In the genomic region with DNA sequence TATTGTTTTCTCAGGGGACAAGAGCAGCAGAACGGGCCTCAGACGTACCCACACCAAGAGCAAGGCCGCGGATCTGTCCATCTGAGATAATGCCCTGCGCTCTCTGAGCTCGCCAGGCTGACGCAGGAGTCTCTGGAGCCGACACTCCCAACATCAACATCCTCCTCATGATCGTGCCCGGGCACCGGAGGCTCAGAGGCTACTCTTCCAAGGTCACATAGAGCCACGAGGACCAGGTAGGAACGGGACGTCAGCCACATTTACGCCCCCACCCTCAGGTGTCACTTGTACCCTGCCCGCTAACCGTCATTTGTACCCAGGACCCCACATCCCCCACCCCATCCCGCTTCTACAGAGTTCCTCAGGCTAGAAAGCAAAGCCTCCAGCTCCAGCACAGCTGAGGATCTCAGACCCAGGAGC, we compare ENCODE assay signal across 7 mouse cellular contexts. TPM values are rescaled to one million over a fixed set of nuclear protein-coding genes. Genes with fewer than 3 reads are reported as not detected.
DNase-seq lines count a peak whose midpoint lies in the region; ATAC-seq and TF ChIP-seq lines count a peak whose summit lies in the region.

No protein-coding gene starts in this region.

- no peak for TF ChIP-seq CTCF in cortical plate, adult 2 months (IDR thresholded peaks at IDR 0.05; ENCODE audit: extremely low read depth, insufficient read depth, low read length)

- H3K9me3 ChIP-seq in hindbrain, embryonic 11.5 days (ENCODE audit: control insufficient read depth, low read length), result no peaks in the 10 kb centered on the region
- H3K9me3 ChIP-seq in liver, embryonic 16.5 days (replicated peaks; ENCODE audit: control insufficient read depth, low read length), result no peaks in the 10 kb centered on the region
- H3K9me3 ChIP-seq in neural tube, embryonic 12.5 days, result no peaks in the 10 kb centered on the region

- DNase-seq in right cerebral cortex, adult 18-20 months, result peak; percentile 32
- no peak for DNase-seq in right cerebral cortex, postnatal 10 days (ENCODE audit: low spot score in 2 of 2)
- no peak for DNase-seq in hindbrain, embryonic 11.5 days (ENCODE audit: low spot score)
- no peak for DNase-seq in cerebellum, postnatal 10 days

- H3K4me3 ChIP-seq in cortical plate, adult 2 months (ENCODE audit: insufficient read depth, low read length), result peak overlapping the region; percentile 75
- H3K4me3 ChIP-seq in hindbrain, embryonic 11.5 days (ENCODE audit: low read depth, low read length), result peak overlapping the region; percentile 78
- H3K4me3 ChIP-seq in liver, embryonic 16.5 days (ENCODE audit: low read depth, low read length), result peak overlapping the region; percentile 92
- peak overlapping the region; percentile 59 for H3K4me3 ChIP-seq in neural tube, embryonic 12.5 days

- no peak overlapping the region for H3K27ac ChIP-seq in cortical plate, adult 2 months (ENCODE audit: insufficient read depth, low read length)
- H3K27ac ChIP-seq in hindbrain, embryonic 11.5 days (ENCODE audit: low read depth, low read length), result peak overlapping the region; percentile 81
- H3K27ac ChIP-seq in liver, embryonic 16.5 days (ENCODE audit: low read length), result peak overlapping the region; percentile 97
- H3K27ac ChIP-seq in neural tube, embryonic 12.5 days, result 0 out of 2 replicates have a peak overlapping the region, but pooled peaks have one; percentile 22

- ATAC-seq in hindbrain, embryonic 11.5 days (ENCODE audit: low FRiP score), result peak; percentile 71; the same call in 1 of the 2 replicates
- ATAC-seq in liver, embryonic 16.5 days (ENCODE audit: low read depth), result peak; percentile 85
- peak; percentile 72 for ATAC-seq in neural tube, embryonic 12.5 days (ENCODE audit: low FRiP score, low read depth)

- peak overlapping the region; percentile 79 for H3K9ac ChIP-seq in hindbrain, embryonic 11.5 days (ENCODE audit: low read depth, low read length)
- peak overlapping the region; percentile 93 for H3K9ac ChIP-seq in liver, embryonic 16.5 days (ENCODE audit: low read depth, low read length)
- peak overlapping the region; percentile 74 for H3K9ac ChIP-seq in neural tube, embryonic 12.5 days

- peak overlapping the region; percentile 88 for H3K4me2 ChIP-seq in hindbrain, embryonic 11.5 days (replicated peaks; ENCODE audit: low read depth, low read length)
- H3K4me2 ChIP-seq in liver, embryonic 16.5 days (ENCODE audit: low read depth, low read length), result peak overlapping the region; percentile 85
- peak overlapping the region; percentile 77 for H3K4me2 ChIP-seq in neural tube, embryonic 12.5 days (replicated peaks)

- no peak for TF ChIP-seq POLR2A in cortical plate, adult 2 months (IDR thresholded peaks at IDR 0.05; ENCODE audit: extremely low read depth, insufficient read depth, low read length)

- no peaks in the 10 kb centered on the region for H3K27me3 ChIP-seq in hindbrain, embryonic 11.5 days (ENCODE audit: control insufficient read depth, insufficient read depth, low read length)
- no peaks in the 10 kb centered on the region for H3K27me3 ChIP-seq in liver, embryonic 16.5 days (ENCODE audit: control insufficient read depth, insufficient read depth, low read depth, low read length)
- no peaks in the 10 kb centered on the region for H3K27me3 ChIP-seq in neural tube, embryonic 12.5 days (replicated peaks)

- H3K36me3 ChIP-seq in hindbrain, embryonic 11.5 days (ENCODE audit: control insufficient read depth, insufficient read depth, low read length), result no peaks in the 10 kb centered on the region
- H3K36me3 ChIP-seq in liver, embryonic 16.5 days (ENCODE audit: control insufficient read depth, insufficient read depth), result peaks cover 8% of the 10 kb centered on the region; the same call in 1 of the 2 replicates
- 0 out of 2 replicates have a peak, but pooled peaks cover 5% of the 10 kb centered on the region for H3K36me3 ChIP-seq in neural tube, embryonic 12.5 days

- under 1% methylated on average over 18 of the region's 18 CpGs for whole genome bisulfite sequencing in hindbrain, embryonic 11.5 days
- WGBS in liver, embryonic 16.5 days (ENCODE audit: insufficient replicate concordance), result under 1% methylated on average over 18 of the region's 18 CpGs
- under 1% methylated on average over 18 of the region's 18 CpGs for WGBS in neural tube, embryonic 12.5 days

- peaks cover 4% of the 10 kb centered on the region for H3K4me1 ChIP-seq in cortical plate, adult 2 months (ENCODE audit: control insufficient read depth, insufficient read depth, low read length)
- no peaks in the 10 kb centered on the region for H3K4me1 ChIP-seq in hindbrain, embryonic 11.5 days (replicated peaks; ENCODE audit: control insufficient read depth, insufficient read depth, low read length)
- H3K4me1 ChIP-seq in liver, embryonic 16.5 days (ENCODE audit: control insufficient read depth, low read depth, low read length), result peaks cover 49% of the 10 kb centered on the region
- H3K4me1 ChIP-seq in neural tube, embryonic 12.5 days, result peaks cover 37% of the 10 kb centered on the region

RNA-seq across cellular contexts. Expression of a gene that starts 0.4 kb away (rescaled TPM):
- polyA plus RNA-seq in cortical plate, adult 2 months (2012; rRNA removed), result 110 and 130 TPM in 2 replicates
- polyA plus RNA-seq in hindbrain, embryonic 11.5 days (2014; fragmentation: Nextera tagmentation; extraction: Ambion mirVana), result 122 and 123 TPM in 2 replicates
- polyA plus RNA-seq in liver, embryonic 16.5 days (2015; fragmentation: Nextera tagmentation; extraction: Ambion mirVana), result 129 and 133 TPM in 2 replicates
- 98.8 and 104 TPM in 2 replicates for polyA plus RNA-seq in neural tube, embryonic 12.5 days (2016; fragmentation: Nextera tagmentation; extraction: Ambion mirVana)

RNA-seq across cellular contexts. Expression of a gene that starts 20.4 kb away (rescaled TPM):
- 82.1 and 87.2 TPM in 2 replicates for polyA plus RNA-seq in cortical plate, adult 2 months (2012; rRNA removed)
- 8.8 and 9.0 TPM in 2 replicates for polyA plus RNA-seq in hindbrain, embryonic 11.5 days (2014; fragmentation: Nextera tagmentation; extraction: Ambion mirVana)
- polyA plus RNA-seq in liver, embryonic 16.5 days (2015; fragmentation: Nextera tagmentation; extraction: Ambion mirVana), result 3.0 and 3.2 TPM in 2 replicates
- 19.3 and 21.1 TPM in 2 replicates for polyA plus RNA-seq in neural tube, embryonic 12.5 days (2016; fragmentation: Nextera tagmentation; extraction: Ambion mirVana)

RNA-seq across cellular contexts. Expression of a gene that starts 26.2 kb away (rescaled TPM):
- not detected in 2 replicates for polyA plus RNA-seq in cortical plate, adult 2 months (2012; rRNA removed)
- not detected in 2 replicates for polyA plus RNA-seq in hindbrain, embryonic 11.5 days (2014; fragmentation: Nextera tagmentation; extraction: Ambion mirVana)
- polyA plus RNA-seq in liver, embryonic 16.5 days (2015; fragmentation: Nextera tagmentation; extraction: Ambion mirVana), result not detected in 2 replicates
- not detected in 2 replicates for polyA plus RNA-seq in neural tube, embryonic 12.5 days (2016; fragmentation: Nextera tagmentation; extraction: Ambion mirVana)

RNA-seq across cellular contexts. Expression of a gene that starts 27.2 kb away (rescaled TPM):
- polyA plus RNA-seq in cortical plate, adult 2 months (2012; rRNA removed), result 42.9 and 52.5 TPM in 2 replicates
- 102 and 106 TPM in 2 replicates for polyA plus RNA-seq in hindbrain, embryonic 11.5 days (2014; fragmentation: Nextera tagmentation; extraction: Ambion mirVana)
- polyA plus RNA-seq in liver, embryonic 16.5 days (2015; fragmentation: Nextera tagmentation; extraction: Ambion mirVana), result 255 and 284 TPM in 2 replicates
- 97.0 and 99.5 TPM in 2 replicates for polyA plus RNA-seq in neural tube, embryonic 12.5 days (2016; fragmentation: Nextera tagmentation; extraction: Ambion mirVana)

RNA-seq across cellular contexts. Expression of a gene that starts 27.6 kb away (rescaled TPM):
- 8.4 and 10.4 TPM in 2 replicates for polyA plus RNA-seq in cortical plate, adult 2 months (2012; rRNA removed)
- polyA plus RNA-seq in hindbrain, embryonic 11.5 days (2014; fragmentation: Nextera tagmentation; extraction: Ambion mirVana), result 7.7 and 9.4 TPM in 2 replicates
- polyA plus RNA-seq in liver, embryonic 16.5 days (2015; fragmentation: Nextera tagmentation; extraction: Ambion mirVana), result 1.1 and 1.2 TPM in 2 replicates
- 9.0 and 9.3 TPM in 2 replicates for polyA plus RNA-seq in neural tube, embryonic 12.5 days (2016; fragmentation: Nextera tagmentation; extraction: Ambion mirVana)
